In genomic region chr11:118915888-118916287, GRCm38 (mm10) we compare ENCODE assay signal across 16 mouse cellular contexts. TPM values are rescaled to one million over a fixed set of nuclear protein-coding genes. Genes with fewer than 3 reads are reported as not detected.
DNase-seq lines count a peak whose midpoint lies in the region; ATAC-seq and TF ChIP-seq lines count a peak whose summit lies in the region.
"Had no signal": no experiment of that assay in that cellular context is flagged by ENCODE, and none has a peak within 500 bp of the region (broad histone marks: within the 10 kb centered on the region; RNA-seq: fewer than 3 reads in every experiment).

No protein-coding gene starts in this region.

- DNase-seq in left cerebral cortex, postnatal 4 days: peak; percentile 70
- no peak for DNase-seq in left cerebral cortex, postnatal 36 days (ENCODE audit: low spot score in 2 of 2)
- DNase-seq in urinary bladder, postnatal 4 days (ENCODE audit: low spot score in 2 of 2): no peak
- DNase-seq in gastrocnemius, adult 2 months: no peak
- DNase-seq: adrenal gland, postnatal 10 days; cerebellum, postnatal 25 days; lung, postnatal 36 days; thymus, postnatal 4 days had no signal

- no peaks in the 10 kb centered on the region for H3K27me3 ChIP-seq in forebrain, embryonic 13.5 days
- no peaks in the 10 kb centered on the region for H3K27me3 ChIP-seq in hindbrain, embryonic 15.5 days
- H3K27me3 ChIP-seq in neural tube, embryonic 14.5 days (ENCODE audit: control insufficient read depth, insufficient read depth, low read length): no peaks in the 10 kb centered on the region

- no peak for ATAC-seq in forebrain, embryonic 13.5 days
- ATAC-seq in hindbrain, embryonic 15.5 days (ENCODE audit: low FRiP score, low read depth): no peak
- ATAC-seq in neural tube, embryonic 14.5 days (ENCODE audit: low read depth): no peak
- ATAC-seq in megakaryocyte, adult 5-6 weeks (ENCODE audit: poor library complexity, severe bottlenecking): no peak

- no peak overlapping the region; the same call in 1 of the 2 replicates for H3K9ac ChIP-seq in forebrain, embryonic 13.5 days
- H3K9ac ChIP-seq in hindbrain, embryonic 15.5 days: no peak overlapping the region
- H3K9ac ChIP-seq in neural tube, embryonic 14.5 days (replicated peaks; ENCODE audit: low read depth, low read length): no peak overlapping the region
- H3K9ac ChIP-seq: heart, embryonic 13.5 days; liver, embryonic 14.5 days had no signal

- intact Hi-C loops in left cerebral cortex, postnatal 4 days (cut with DNase I): loop anchor here (10.0 kb wide), 1 partner anchor 49 kb away; no protein-coding TSS in a partner anchor
- intact Hi-C loops in left cerebral cortex, postnatal 36 days (cut with DNase I): no loop called here
- intact Hi-C loops in gastrocnemius, adult 2 months (cut with DNase I): no loop called here

- TF ChIP-seq CTCF in gastrocnemius, adult 2 months (IDR thresholded peaks at IDR 0.05): no peak

- H3K9me3 ChIP-seq in forebrain, embryonic 13.5 days (replicated peaks): no peaks in the 10 kb centered on the region
- H3K9me3 ChIP-seq in hindbrain, embryonic 15.5 days: no peaks in the 10 kb centered on the region
- H3K9me3 ChIP-seq in neural tube, embryonic 14.5 days (ENCODE audit: control insufficient read depth, low read length): no peaks in the 10 kb centered on the region
- H3K9me3 ChIP-seq: heart, embryonic 13.5 days had no signal

- WGBS in forebrain, embryonic 13.5 days: 7% methylated on average over 2 of the region's 2 CpGs
- WGBS in hindbrain, embryonic 15.5 days: 20% methylated on average over 2 of the region's 2 CpGs
- WGBS in neural tube, embryonic 14.5 days: 17% methylated on average over 2 of the region's 2 CpGs

- H3K36me3 ChIP-seq in forebrain, embryonic 13.5 days (ENCODE audit: poor library complexity, severe bottlenecking): no peaks in the 10 kb centered on the region
- H3K36me3 ChIP-seq in hindbrain, embryonic 15.5 days: no peaks in the 10 kb centered on the region
- no peaks in the 10 kb centered on the region for H3K36me3 ChIP-seq in neural tube, embryonic 14.5 days (ENCODE audit: control insufficient read depth, insufficient read depth, low read length)
- H3K36me3 ChIP-seq: heart, embryonic 13.5 days had no signal

- peak overlapping the region; percentile 73 for H3K27ac ChIP-seq in forebrain, embryonic 13.5 days
- H3K27ac ChIP-seq in hindbrain, embryonic 15.5 days (replicated peaks): peak overlapping the region; percentile 70; the same call in 1 of the 2 replicates
- peak overlapping the region; percentile 79 for H3K27ac ChIP-seq in neural tube, embryonic 14.5 days (ENCODE audit: low read depth, low read length)
- H3K27ac ChIP-seq in gastrocnemius, adult 2 months: no peak overlapping the region
- H3K27ac ChIP-seq: heart, embryonic 13.5 days; liver, embryonic 14.5 days had no signal

- no peak overlapping the region for H3K4me3 ChIP-seq in forebrain, embryonic 13.5 days
- no peak overlapping the region for H3K4me3 ChIP-seq in hindbrain, embryonic 15.5 days
- H3K4me3 ChIP-seq in neural tube, embryonic 14.5 days (ENCODE audit: low read depth, low read length): no peak overlapping the region
- H3K4me3 ChIP-seq in gastrocnemius, adult 2 months: no peak overlapping the region
- H3K4me3 ChIP-seq: heart, embryonic 13.5 days; myocyte had no signal

- H3K4me2 ChIP-seq in forebrain, embryonic 13.5 days: no peak overlapping the region
- H3K4me2 ChIP-seq in hindbrain, embryonic 15.5 days: no peak overlapping the region
- no peak overlapping the region for H3K4me2 ChIP-seq in neural tube, embryonic 14.5 days (ENCODE audit: low read depth, low read length)
- H3K4me2 ChIP-seq: heart, embryonic 13.5 days had no signal

- peaks cover 23% of the 10 kb centered on the region for H3K4me1 ChIP-seq in forebrain, embryonic 13.5 days
- H3K4me1 ChIP-seq in hindbrain, embryonic 15.5 days (replicated peaks): peaks cover 21% of the 10 kb centered on the region
- peaks cover 18% of the 10 kb centered on the region for H3K4me1 ChIP-seq in neural tube, embryonic 14.5 days (ENCODE audit: control insufficient read depth, insufficient read depth, low read length)

RNA-seq across cellular contexts. Expression of gene Rbfox3, which starts 4.5 kb away (rescaled TPM):
- total RNA-seq in left cerebral cortex, postnatal 4 days (2021): 100 to 1,000 TPM; 185 to 192 TPM
- total RNA-seq in left cerebral cortex, postnatal 36 days (2021): 100 to 1,000 TPM; 350 to 371 TPM
- polyA plus RNA-seq in forebrain, embryonic 13.5 days (2015; fragmentation: Nextera tagmentation; extraction: Ambion mirVana): 32.0 and 34.0 TPM in 2 replicates
- 71.8 and 77.9 TPM in 2 replicates for polyA plus RNA-seq in hindbrain, embryonic 15.5 days (2015; fragmentation: Nextera tagmentation; extraction: Ambion mirVana)
- 81.9 and 82.7 TPM in 2 replicates for polyA plus RNA-seq in neural tube, embryonic 14.5 days (2014; fragmentation: Nextera tagmentation; extraction: Ambion mirVana)
- not detected in 2 replicates for total RNA-seq in megakaryocyte, adult 5-6 weeks (2015)
- total RNA-seq in megakaryocyte, adult 5-6 weeks (2017): not detected in 2 replicates
- under 1 TPM; 0.13 to 0.20 TPM for total RNA-seq in gastrocnemius, adult 2 months (2021)
- total RNA-seq: hematopoietic stem cell, adult 5-6 weeks had no signal
- polyA plus RNA-seq: myocyte had no signal

Comparison
In these comparisons a context has a peak if more than half of its experiments do, and no peak if none do; other contexts are left out.
1. RNA of gene Rbfox3, which starts 4.5 kb away (total RNA-seq): 350 to 371 TPM in left cerebral cortex, postnatal 36 days and 185 to 192 TPM in left cerebral cortex, postnatal 4 days; 0.13 to 0.20 TPM in gastrocnemius, adult 2 months and not detected in megakaryocyte, adult 5-6 weeks; every median in the first group is over 100 times any median in the second.